In the genomic region with DNA sequence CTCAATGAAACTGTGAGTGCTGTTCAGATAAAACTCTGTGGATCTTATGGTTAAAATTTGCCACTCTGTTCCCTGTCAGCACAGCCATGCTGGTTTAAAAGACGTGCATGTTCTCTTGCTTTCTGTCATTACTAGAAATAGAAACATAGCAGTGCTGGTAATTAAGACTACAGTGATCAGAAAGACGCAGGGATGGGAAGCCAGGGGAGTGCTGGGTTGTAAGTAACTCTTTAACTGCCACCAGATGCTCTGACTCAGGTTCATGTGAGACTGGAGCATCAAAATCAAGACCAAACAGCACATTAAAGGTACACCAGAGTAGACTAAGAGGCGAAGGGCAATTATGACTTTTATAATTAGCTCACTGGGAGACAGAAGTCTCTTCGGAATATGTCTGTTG, we compare ENCODE assay signal across 26 mouse cellular contexts. TPM values are rescaled to one million over a fixed set of nuclear protein-coding genes. Genes with fewer than 3 reads are reported as not detected.
DNase-seq lines count a peak whose midpoint lies in the region; ATAC-seq and TF ChIP-seq lines count a peak whose summit lies in the region.
"Had no signal": no experiment of that assay in that cellular context is flagged by ENCODE, and none has a peak within 500 bp of the region (broad histone marks: within the 10 kb centered on the region; RNA-seq: fewer than 3 reads in every experiment).

No protein-coding gene starts in this region.

- H3K36me3 ChIP-seq in forebrain, postnatal 0 days (ENCODE audit: insufficient read depth) = peaks cover 40% of the 10 kb centered on the region
- H3K36me3 ChIP-seq in forebrain, embryonic 13.5 days (ENCODE audit: poor library complexity, severe bottlenecking) = peaks cover 46% of the 10 kb centered on the region
- H3K36me3 ChIP-seq in heart, embryonic 14.5 days (ENCODE audit: control insufficient read depth, insufficient read depth, low read length) = peaks cover 61% of the 10 kb centered on the region
- peaks cover 10% of the 10 kb centered on the region; the same call in 1 of the 2 replicates for H3K36me3 ChIP-seq in hindbrain, embryonic 16.5 days (ENCODE audit: control insufficient read depth, insufficient read depth, low read length)
- peaks cover 40% of the 10 kb centered on the region for H3K36me3 ChIP-seq in hindbrain, embryonic 12.5 days
- H3K36me3 ChIP-seq in neural tube, embryonic 14.5 days (ENCODE audit: control insufficient read depth, insufficient read depth, low read length) = peaks cover 19% of the 10 kb centered on the region

- no peak overlapping the region for H3K4me3 ChIP-seq in forebrain, postnatal 0 days (ENCODE audit: low read depth, low read length)
- H3K4me3 ChIP-seq in forebrain, embryonic 13.5 days = no peak overlapping the region
- H3K4me3 ChIP-seq in heart, embryonic 14.5 days (ENCODE audit: control insufficient read depth in 1 of 2, insufficient read depth in 1 of 2, low read depth in 1 of 2, low read length in 2 of 2) = no peak overlapping the region
- H3K4me3 ChIP-seq in hindbrain, embryonic 16.5 days (ENCODE audit: low read length) = no peak overlapping the region
- no peak overlapping the region for H3K4me3 ChIP-seq in hindbrain, embryonic 12.5 days
- no peak overlapping the region for H3K4me3 ChIP-seq in neural tube, embryonic 14.5 days (ENCODE audit: low read depth, low read length)
- H3K4me3 ChIP-seq: embryonic facial prominence, embryonic 12.5 days; forebrain, embryonic 12.5 days; gastrocnemius, adult 2 months; hindbrain, embryonic 10.5 days; hindbrain, embryonic 15.5 days had no signal

- no peak overlapping the region for H3K4me2 ChIP-seq in forebrain, postnatal 0 days (ENCODE audit: low read depth)
- no peak overlapping the region for H3K4me2 ChIP-seq in forebrain, embryonic 13.5 days
- no peak overlapping the region for H3K4me2 ChIP-seq in heart, embryonic 14.5 days (ENCODE audit: low read length)
- no peak overlapping the region for H3K4me2 ChIP-seq in hindbrain, embryonic 16.5 days (ENCODE audit: low read length)
- H3K4me2 ChIP-seq in hindbrain, embryonic 12.5 days (replicated peaks) = no peak overlapping the region
- H3K4me2 ChIP-seq in neural tube, embryonic 14.5 days (ENCODE audit: low read depth, low read length) = no peak overlapping the region
- H3K4me2 ChIP-seq: embryonic facial prominence, embryonic 12.5 days; forebrain, embryonic 12.5 days; hindbrain, embryonic 15.5 days had no signal

- WGBS in forebrain, postnatal 0 days = 62% methylated on average over 4 of the region's 4 CpGs
- 78% methylated on average over 4 of the region's 4 CpGs for WGBS in forebrain, embryonic 13.5 days
- WGBS in heart, embryonic 14.5 days = 54% methylated on average over 4 of the region's 4 CpGs
- WGBS in hindbrain, embryonic 16.5 days = 72% methylated on average over 4 of the region's 4 CpGs
- 80% methylated on average over 4 of the region's 4 CpGs for WGBS in hindbrain, embryonic 12.5 days
- 60% methylated on average over 4 of the region's 4 CpGs for WGBS in neural tube, embryonic 14.5 days

- no peak overlapping the region for H3K27ac ChIP-seq in forebrain, postnatal 0 days (ENCODE audit: low read depth, low read length)
- no peak overlapping the region for H3K27ac ChIP-seq in forebrain, embryonic 13.5 days
- H3K27ac ChIP-seq in heart, embryonic 14.5 days (replicated peaks in 1 of 2; ENCODE audit: control insufficient read depth in 1 of 2, insufficient read depth in 1 of 2, low read depth in 2 of 2, low read length in 2 of 2) = peak overlapping the region; percentile 3 to 58; a peak in 2 of 4 replicates
- H3K27ac ChIP-seq in hindbrain, embryonic 16.5 days (ENCODE audit: low read depth, low read length) = no peak overlapping the region
- no peak overlapping the region for H3K27ac ChIP-seq in hindbrain, embryonic 12.5 days
- no peak overlapping the region for H3K27ac ChIP-seq in neural tube, embryonic 14.5 days (ENCODE audit: low read depth, low read length)
- H3K27ac ChIP-seq: embryonic facial prominence, embryonic 12.5 days; forebrain, embryonic 12.5 days; gastrocnemius, adult 2 months; hindbrain, embryonic 10.5 days; hindbrain, embryonic 15.5 days had no signal

- peak; percentile 20 for DNase-seq in forebrain, postnatal 0 days
- no peak for DNase-seq in heart, adult 8-10 months (ENCODE audit: low spot score)
- DNase-seq in urinary bladder, adult 18-20 months (ENCODE audit: low spot score in 2 of 2) = no peak
- DNase-seq: adrenal gland, adult 2 months; adrenal gland, postnatal 25 days; cerebellum, adult 2 months; cerebellum, postnatal 10 days; embryo, embryonic 11 days; gastrocnemius, adult 2 months; gastrocnemius, postnatal 25 days; heart, postnatal 10 days; kidney, adult 8-10 months had no signal

- H3K4me1 ChIP-seq in forebrain, postnatal 0 days (ENCODE audit: insufficient read depth) = no peaks in the 10 kb centered on the region
- no peaks in the 10 kb centered on the region for H3K4me1 ChIP-seq in forebrain, embryonic 13.5 days
- peaks cover 14 to 31% of the 10 kb centered on the region in 2 experiments for H3K4me1 ChIP-seq in heart, embryonic 14.5 days (ENCODE audit: control insufficient read depth in 2 of 2, insufficient read depth in 2 of 2, low read length in 2 of 2)
- no peaks in the 10 kb centered on the region for H3K4me1 ChIP-seq in hindbrain, embryonic 16.5 days (ENCODE audit: control insufficient read depth, insufficient read depth, low read depth, low read length)
- no peaks in the 10 kb centered on the region for H3K4me1 ChIP-seq in hindbrain, embryonic 12.5 days
- H3K4me1 ChIP-seq in neural tube, embryonic 14.5 days (ENCODE audit: control insufficient read depth, insufficient read depth, low read length) = no peaks in the 10 kb centered on the region
- H3K4me1 ChIP-seq: embryonic facial prominence, embryonic 12.5 days; forebrain, embryonic 12.5 days; hindbrain, embryonic 10.5 days; hindbrain, embryonic 15.5 days had no signal

- no peaks in the 10 kb centered on the region for H3K27me3 ChIP-seq in forebrain, postnatal 0 days (ENCODE audit: insufficient read depth, low read length)
- no peaks in the 10 kb centered on the region for H3K27me3 ChIP-seq in forebrain, embryonic 13.5 days
- no peaks in the 10 kb centered on the region for H3K27me3 ChIP-seq in heart, embryonic 14.5 days (ENCODE audit: control insufficient read depth, insufficient read depth, low read length)
- no peaks in the 10 kb centered on the region for H3K27me3 ChIP-seq in hindbrain, embryonic 16.5 days (replicated peaks; ENCODE audit: control insufficient read depth, insufficient read depth, low read length)
- no peaks in the 10 kb centered on the region for H3K27me3 ChIP-seq in hindbrain, embryonic 12.5 days
- H3K27me3 ChIP-seq in neural tube, embryonic 14.5 days (ENCODE audit: control insufficient read depth, insufficient read depth, low read length) = no peaks in the 10 kb centered on the region
- H3K27me3 ChIP-seq: CH12.LX; embryonic facial prominence, embryonic 12.5 days; forebrain, embryonic 12.5 days; hindbrain, embryonic 15.5 days; Patski had no signal

- no peak overlapping the region for H3K9ac ChIP-seq in forebrain, postnatal 0 days
- no peak overlapping the region for H3K9ac ChIP-seq in forebrain, embryonic 13.5 days
- H3K9ac ChIP-seq in heart, embryonic 14.5 days (ENCODE audit: low read length) = no peak overlapping the region
- no peak overlapping the region for H3K9ac ChIP-seq in hindbrain, embryonic 16.5 days (ENCODE audit: low read depth, low read length)
- no peak overlapping the region for H3K9ac ChIP-seq in hindbrain, embryonic 12.5 days
- H3K9ac ChIP-seq in neural tube, embryonic 14.5 days (replicated peaks; ENCODE audit: low read depth, low read length) = no peak overlapping the region
- H3K9ac ChIP-seq: embryonic facial prominence, embryonic 12.5 days; forebrain, embryonic 12.5 days; hindbrain, embryonic 15.5 days had no signal

- no peak for TF ChIP-seq CTCF in forebrain, postnatal 0 days (IDR thresholded peaks at IDR 0.05; ENCODE audit: low read depth)

- ATAC-seq in forebrain, postnatal 0 days = peak; percentile 63
- no peak for ATAC-seq in forebrain, embryonic 13.5 days
- ATAC-seq in heart, embryonic 14.5 days (ENCODE audit: insufficient number of reproducible peaks, insufficient read depth, low FRiP score, low read depth) = no peak
- 0 out of 2 replicates have a peak, but pooled peaks have one; percentile 46 for ATAC-seq in hindbrain, embryonic 16.5 days
- ATAC-seq in hindbrain, embryonic 12.5 days (ENCODE audit: low FRiP score) = no peak
- peak; percentile 51; the same call in 1 of the 2 replicates for ATAC-seq in neural tube, embryonic 14.5 days (ENCODE audit: low read depth)
- ATAC-seq: activated CD4-positive, CD25-positive, alpha-beta regulatory T cell, adult 4 months; inflammation-experienced regulatory T-cells, adult 6 months; intestine, postnatal 0 days; Patski had no signal

- no peaks in the 10 kb centered on the region for H3K9me3 ChIP-seq in forebrain, postnatal 0 days (ENCODE audit: low read length)
- no peaks in the 10 kb centered on the region for H3K9me3 ChIP-seq in forebrain, embryonic 13.5 days (replicated peaks)
- H3K9me3 ChIP-seq in heart, embryonic 14.5 days (ENCODE audit: control insufficient read depth, low read length) = no peaks in the 10 kb centered on the region
- H3K9me3 ChIP-seq in hindbrain, embryonic 16.5 days (ENCODE audit: control insufficient read depth, low read length) = no peaks in the 10 kb centered on the region
- no peaks in the 10 kb centered on the region for H3K9me3 ChIP-seq in hindbrain, embryonic 12.5 days (replicated peaks)
- H3K9me3 ChIP-seq in neural tube, embryonic 14.5 days (ENCODE audit: control insufficient read depth, low read length) = no peaks in the 10 kb centered on the region
- H3K9me3 ChIP-seq: embryonic facial prominence, embryonic 12.5 days; forebrain, embryonic 12.5 days; hindbrain, embryonic 10.5 days; hindbrain, embryonic 15.5 days had no signal

RNA-seq across cellular contexts. Expression of gene Ndst2, which starts 14.0 kb away (rescaled TPM):
- 16.3 and 25.0 TPM in 2 replicates for total RNA-seq in forebrain, postnatal 0 days (2014; rRNA removed)
- polyA plus RNA-seq in forebrain, postnatal 0 days (2015; fragmentation: Nextera tagmentation; extraction: Ambion mirVana) = 6.7 and 11.2 TPM in 2 replicates
- 14.0 and 18.3 TPM in 2 replicates for polyA plus RNA-seq in forebrain, embryonic 13.5 days (2015; fragmentation: Nextera tagmentation; extraction: Ambion mirVana)
- 16.8 and 20.9 TPM in 2 replicates for polyA plus RNA-seq in heart, embryonic 14.5 days (2014; fragmentation: Nextera tagmentation; extraction: Ambion mirVana)
- total RNA-seq in heart, adult 8-10 months (2022) = 10 to 100 TPM in 1 of 4 experiments, 1 to 10 TPM in 3; 7.1 to 10.6 (median 9.9) TPM
- 16.7 and 20.8 TPM in 2 replicates for polyA plus RNA-seq in hindbrain, embryonic 16.5 days (2015; fragmentation: Nextera tagmentation; extraction: Ambion mirVana)
- polyA plus RNA-seq in hindbrain, embryonic 12.5 days (2016; fragmentation: Nextera tagmentation; extraction: Ambion mirVana) = 27.2 and 28.2 TPM in 2 replicates
- 17.7 and 17.8 TPM in 2 replicates for polyA plus RNA-seq in neural tube, embryonic 14.5 days (2014; fragmentation: Nextera tagmentation; extraction: Ambion mirVana)

RNA-seq across cellular contexts. Expression of gene Zswim8, which starts 41.0 kb away (rescaled TPM):
- total RNA-seq in forebrain, postnatal 0 days (2014; rRNA removed) = 112 and 162 TPM in 2 replicates
- 24.6 and 28.2 TPM in 2 replicates for polyA plus RNA-seq in forebrain, postnatal 0 days (2015; fragmentation: Nextera tagmentation; extraction: Ambion mirVana)
- polyA plus RNA-seq in forebrain, embryonic 13.5 days (2015; fragmentation: Nextera tagmentation; extraction: Ambion mirVana) = 40.8 and 44.2 TPM in 2 replicates
- polyA plus RNA-seq in heart, embryonic 14.5 days (2014; fragmentation: Nextera tagmentation; extraction: Ambion mirVana) = 21.7 and 25.4 TPM in 2 replicates
- total RNA-seq in heart, adult 8-10 months (2022) = 10 to 100 TPM; 38.7 to 47.0 (median 43.1) TPM
- 36.1 and 42.2 TPM in 2 replicates for polyA plus RNA-seq in hindbrain, embryonic 16.5 days (2015; fragmentation: Nextera tagmentation; extraction: Ambion mirVana)
- 53.8 and 60.1 TPM in 2 replicates for polyA plus RNA-seq in hindbrain, embryonic 12.5 days (2016; fragmentation: Nextera tagmentation; extraction: Ambion mirVana)
- polyA plus RNA-seq in neural tube, embryonic 14.5 days (2014; fragmentation: Nextera tagmentation; extraction: Ambion mirVana) = 49.2 and 52.8 TPM in 2 replicates

RNA-seq across cellular contexts. Expression of gene Camk2g, which starts 45.5 kb away (rescaled TPM):
- 137 and 145 TPM in 2 replicates for total RNA-seq in forebrain, postnatal 0 days (2014; rRNA removed)
- 165 and 231 TPM in 2 replicates for polyA plus RNA-seq in forebrain, postnatal 0 days (2015; fragmentation: Nextera tagmentation; extraction: Ambion mirVana)
- 60.7 and 81.8 TPM in 2 replicates for polyA plus RNA-seq in forebrain, embryonic 13.5 days (2015; fragmentation: Nextera tagmentation; extraction: Ambion mirVana)
- polyA plus RNA-seq in heart, embryonic 14.5 days (2014; fragmentation: Nextera tagmentation; extraction: Ambion mirVana) = 64.0 and 72.1 TPM in 2 replicates
- 10 to 100 TPM; 47.2 to 73.5 (median 58.4) TPM for total RNA-seq in heart, adult 8-10 months (2022)
- polyA plus RNA-seq in hindbrain, embryonic 16.5 days (2015; fragmentation: Nextera tagmentation; extraction: Ambion mirVana) = 214 and 241 TPM in 2 replicates
- 72.8 and 75.5 TPM in 2 replicates for polyA plus RNA-seq in hindbrain, embryonic 12.5 days (2016; fragmentation: Nextera tagmentation; extraction: Ambion mirVana)
- polyA plus RNA-seq in neural tube, embryonic 14.5 days (2014; fragmentation: Nextera tagmentation; extraction: Ambion mirVana) = 215 and 232 TPM in 2 replicates

RNA-seq across cellular contexts. Expression of gene Chchd1, which starts 45.6 kb away (rescaled TPM):
- 238 and 257 TPM in 2 replicates for total RNA-seq in forebrain, postnatal 0 days (2014; rRNA removed)
- 222 and 300 TPM in 2 replicates for polyA plus RNA-seq in forebrain, postnatal 0 days (2015; fragmentation: Nextera tagmentation; extraction: Ambion mirVana)
- 235 and 281 TPM in 2 replicates for polyA plus RNA-seq in forebrain, embryonic 13.5 days (2015; fragmentation: Nextera tagmentation; extraction: Ambion mirVana)
- polyA plus RNA-seq in heart, embryonic 14.5 days (2014; fragmentation: Nextera tagmentation; extraction: Ambion mirVana) = 216 and 225 TPM in 2 replicates
- 100 to 1,000 TPM; 110 to 126 (median 118) TPM for total RNA-seq in heart, adult 8-10 months (2022)
- 148 and 163 TPM in 2 replicates for polyA plus RNA-seq in hindbrain, embryonic 16.5 days (2015; fragmentation: Nextera tagmentation; extraction: Ambion mirVana)
- polyA plus RNA-seq in hindbrain, embryonic 12.5 days (2016; fragmentation: Nextera tagmentation; extraction: Ambion mirVana) = 213 and 215 TPM in 2 replicates
- polyA plus RNA-seq in neural tube, embryonic 14.5 days (2014; fragmentation: Nextera tagmentation; extraction: Ambion mirVana) = 172 and 195 TPM in 2 replicates

RNA-seq across cellular contexts. Expression of gene Fut11, which starts 53.6 kb away (rescaled TPM):
- 11.2 and 17.9 TPM in 2 replicates for total RNA-seq in forebrain, postnatal 0 days (2014; rRNA removed)
- polyA plus RNA-seq in forebrain, postnatal 0 days (2015; fragmentation: Nextera tagmentation; extraction: Ambion mirVana) = 14.0 and 20.7 TPM in 2 replicates
- polyA plus RNA-seq in forebrain, embryonic 13.5 days (2015; fragmentation: Nextera tagmentation; extraction: Ambion mirVana) = 18.9 and 19.9 TPM in 2 replicates
- polyA plus RNA-seq in heart, embryonic 14.5 days (2014; fragmentation: Nextera tagmentation; extraction: Ambion mirVana) = 16.5 and 17.8 TPM in 2 replicates
- 1 to 10 TPM; 4.2 to 4.9 (median 4.6) TPM for total RNA-seq in heart, adult 8-10 months (2022)
- 29.1 and 30.1 TPM in 2 replicates for polyA plus RNA-seq in hindbrain, embryonic 16.5 days (2015; fragmentation: Nextera tagmentation; extraction: Ambion mirVana)
- polyA plus RNA-seq in hindbrain, embryonic 12.5 days (2016; fragmentation: Nextera tagmentation; extraction: Ambion mirVana) = 32.0 and 33.4 TPM in 2 replicates
- 20.0 and 30.6 TPM in 2 replicates for polyA plus RNA-seq in neural tube, embryonic 14.5 days (2014; fragmentation: Nextera tagmentation; extraction: Ambion mirVana)

Comparison
In these comparisons a context has a peak if more than half of its experiments do, and no peak if none do; other contexts are left out.
1. ATAC-seq: peak in forebrain, postnatal 0 days (single experiment), hindbrain, embryonic 16.5 days (single experiment) and neural tube, embryonic 14.5 days (single experiment); none in forebrain, embryonic 13.5 days (single experiment), heart, embryonic 14.5 days (single experiment) and hindbrain, embryonic 12.5 days (single experiment).
2. H3K27ac ChIP-seq: peak in heart, embryonic 14.5 days (2 of 2); none in forebrain, postnatal 0 days (single experiment), forebrain, embryonic 13.5 days (single experiment), hindbrain, embryonic 16.5 days (single experiment), hindbrain, embryonic 12.5 days (single experiment) and neural tube, embryonic 14.5 days (single experiment).